Mouse (Mus musculus) heart, postnatal 14 days (tissue): ENCODE data around the gene Plin2. TPM values are rescaled to one million over a fixed set of nuclear protein-coding genes. Genes with fewer than 3 reads are reported as not detected.
"Not testable (repeated sequence)": the region's sequence is repeated elsewhere in the genome, so short reads cannot be mapped to it uniquely, and the experiment has no call there.

Experiments
- DNase-seq, 2 experiments: peaks; one replicate each; pipeline ENCODE4 v3.0.0; 2021 to 2022
- intact Hi-C: fragments of 180-260 bp; cut with DNase I; formaldehyde crosslinking; loops from one replicate; pipeline ENCODE4 v1.15.1; 2025
- total RNA-seq, 2 experiments: library from RNA; stranded (reverse); gene quantifications; 2 replicates each; pipeline ENCODE4 v1.2.3; 2021

Plin2 gene
- total RNA-seq, 2 experiments from 2014 or later: 112 to 113 TPM

- DNase-seq, intact Hi-C loops: not testable (repeated sequence)
Measured at GRCm38 (mm10) chr4:86648394-86648793, 21.5 kb downstream of the Plin2 start.

- intact Hi-C loops: not testable (repeated sequence)
Measured at GRCm38 (mm10) chr4:86637561-86637960, 32.3 kb downstream of the Plin2 start.

DNA sequence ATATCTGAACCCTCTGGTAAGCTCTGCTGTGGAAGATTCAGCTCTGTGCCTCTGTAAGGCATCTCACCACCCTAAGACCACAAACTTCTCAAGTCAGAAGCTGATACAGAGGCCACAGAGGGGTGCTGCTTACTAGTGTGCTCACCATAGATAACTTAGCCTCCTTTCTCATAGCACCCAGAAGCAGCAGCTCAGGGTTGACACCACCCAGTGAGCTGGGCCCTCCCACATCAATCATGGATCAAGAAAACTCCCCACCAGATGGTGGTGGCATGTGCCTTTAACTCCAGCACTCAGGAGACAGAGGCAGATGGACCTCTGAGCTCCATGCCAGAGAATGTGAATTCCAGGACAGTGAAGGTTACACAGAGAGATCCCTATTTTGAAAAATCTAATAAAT, 35.0 kb downstream of the Plin2 start:
- intact Hi-C loops, DNase-seq: not testable (repeated sequence)

More at GRCm38 (mm10) chr4:86637561-86637960, 32.3 kb downstream of the Plin2 start:
- DNase-seq: not testable (repeated sequence)

DNA sequence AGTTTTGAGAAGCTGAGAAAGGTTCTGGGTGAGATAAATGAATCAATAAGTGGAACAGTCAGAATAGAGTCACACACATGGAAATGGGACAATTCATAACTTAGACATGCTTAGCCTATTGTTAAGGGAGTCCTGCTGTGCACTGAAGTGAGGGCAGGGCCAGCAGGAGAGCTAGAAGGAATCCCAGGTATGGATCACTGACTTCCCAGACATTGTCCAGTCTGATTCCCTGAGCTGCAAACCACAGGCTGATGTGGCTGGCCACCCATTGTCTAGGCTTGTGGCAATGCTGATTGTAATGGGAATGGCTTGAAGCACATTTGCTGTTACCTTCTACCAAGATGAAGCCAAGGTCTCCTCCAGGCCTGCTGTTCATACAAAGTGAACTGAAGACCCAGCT, 35.5 kb downstream of the Plin2 start:
- DNase-seq, intact Hi-C loops: not testable (repeated sequence)

- DNase-seq, intact Hi-C loops: not testable (repeated sequence)
Measured at GRCm38 (mm10) chr4:86632556-86632955, 37.3 kb downstream of the Plin2 start.

DNA sequence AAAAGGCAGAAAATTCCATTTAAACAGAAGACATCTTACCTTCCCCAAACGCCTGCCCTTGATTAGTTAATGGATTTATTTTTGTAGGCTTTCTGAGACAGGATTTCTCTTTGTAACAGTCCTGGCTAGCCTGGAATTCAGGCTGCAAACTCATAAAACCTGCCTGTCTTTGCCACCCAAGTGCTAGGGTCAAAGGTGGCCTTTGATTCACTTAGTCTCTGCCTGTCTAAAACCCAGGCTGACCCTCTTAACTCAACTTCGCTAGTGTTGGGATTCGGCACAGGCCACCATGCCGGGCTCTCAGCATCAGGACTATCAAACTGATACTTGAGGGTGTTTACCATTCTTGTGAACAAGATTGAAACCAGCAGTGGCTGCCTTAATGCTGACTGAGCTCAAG, 38.0 kb downstream of the Plin2 start:
- no peak for DNase-seq

DNA sequence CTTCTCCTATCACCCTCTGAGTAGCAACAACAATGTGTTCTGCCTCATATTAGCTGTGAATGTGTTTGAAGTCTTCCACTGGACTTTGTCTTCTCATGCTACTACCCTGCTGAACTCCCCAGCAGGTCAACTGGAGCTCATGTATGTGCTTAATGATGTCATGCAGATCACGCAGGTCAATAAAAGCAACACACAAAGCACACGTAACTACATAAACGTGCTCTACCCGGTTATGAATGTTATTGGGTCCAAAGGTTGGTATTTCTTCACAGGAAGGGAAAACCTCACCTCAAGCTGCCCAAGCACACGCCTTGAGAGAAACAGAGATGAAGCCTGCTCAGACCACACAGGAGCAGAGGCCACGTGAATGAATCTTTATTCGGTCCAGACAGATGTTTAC, 43.4 kb downstream of the Plin2 start:
- intact Hi-C loops, DNase-seq: not testable (repeated sequence)

More for the DNA sequence above, 38.0 kb downstream of the Plin2 start:
- intact Hi-C loops: no loop called here

GRCm38 (mm10) chr4:86625463-86625862, 44.4 kb downstream of the Plin2 start:
- DNase-seq: no peak
- intact Hi-C loops: no loop called here

GRCm38 (mm10) chr4:86622532-86622931, 47.3 kb downstream of the Plin2 start:
- intact Hi-C loops: loop anchor here (2.0 kb wide), 1 partner anchor 74 kb away; no protein-coding TSS in a partner anchor
- not testable (repeated sequence) for DNase-seq

- intact Hi-C loops: loop anchor here (2.0 kb wide), 1 partner anchor 75 kb away; no protein-coding TSS in a partner anchor
- no peak for DNase-seq
Measured at GRCm38 (mm10) chr4:86622116-86622515, 47.7 kb downstream of the Plin2 start.

- DNase-seq: no peak
- intact Hi-C loops: no loop called here
Measured at GRCm38 (mm10) chr4:86620506-86620905, 49.4 kb downstream of the Plin2 start.

GRCm38 (mm10) chr4:86612289-86612620, 57.6 kb downstream of the Plin2 start:
- no peak for DNase-seq
- intact Hi-C loops: loop anchor here (2.0 kb wide), 1 partner anchor 85 kb away; no protein-coding TSS in a partner anchor

DNA sequence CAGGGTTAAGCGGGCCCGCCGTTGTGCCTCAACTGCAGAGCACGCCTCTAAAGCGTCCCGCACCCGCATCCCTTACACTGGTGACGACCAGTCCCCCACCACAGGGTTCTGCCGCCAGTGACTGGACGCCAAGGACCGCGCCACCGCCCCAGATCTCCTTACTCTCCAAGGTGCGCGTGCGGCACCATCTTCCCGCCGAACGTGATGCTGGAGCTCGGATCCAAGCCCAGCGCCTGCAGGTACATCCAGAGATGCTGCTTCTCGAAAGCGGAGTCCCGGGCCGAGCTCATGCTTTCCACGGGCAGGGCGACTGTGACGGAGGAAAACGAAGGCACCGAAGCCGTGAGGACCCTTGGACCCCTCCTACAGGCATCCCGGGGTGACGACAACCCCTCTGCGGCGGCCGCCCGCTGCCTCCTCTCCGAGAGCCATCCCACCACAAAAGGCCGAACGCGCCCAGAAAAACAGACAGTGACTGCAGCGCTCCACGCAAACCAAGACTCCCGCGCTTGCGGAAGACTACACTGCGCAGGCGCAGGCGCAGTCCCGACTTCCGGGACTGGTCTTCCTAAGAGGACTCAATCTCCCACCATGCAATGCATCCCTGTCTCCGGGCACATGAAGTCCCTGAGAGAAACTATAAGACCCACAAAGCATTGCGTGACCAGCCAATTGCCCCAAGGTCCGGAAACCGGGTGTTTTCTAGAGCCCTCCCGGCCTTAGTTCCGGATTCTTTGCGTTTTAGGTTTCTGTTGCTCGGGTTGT, 58.2 kb downstream of the Plin2 start, which contains the start of gene Haus6:
Gene Haus6 (minus strand): TSS at position 532 of the 765 bp plus-strand sequence.
- intact Hi-C loops: loop anchor here (2.0 kb wide), 1 partner anchor 85 kb away; no protein-coding TSS in a partner anchor
- DNase-seq: peak; percentile 91 to 92

Other genes starting within 250 kb of the Plin2 start
- gene Saxo1, start 111.7 kb downstream of the Plin2 start, total RNA-seq: not detected
- 10 to 100 TPM; 58.5 to 61.4 TPM for gene Rraga, start 94.4 kb downstream of the Plin2 start, total RNA-seq
- gene Haus6, start 58.0 kb downstream of the Plin2 start, total RNA-seq: 1 to 10 TPM; 6.1 to 7.5 TPM
- gene Dennd4c, start 78.5 kb upstream of the Plin2 start, total RNA-seq: 10 to 100 TPM; 29.4 to 40.9 TPM
- gene Rps6, start 187.4 kb upstream of the Plin2 start, total RNA-seq: 100 to 1,000 TPM; 454 to 481 TPM
- 10 to 100 TPM; 21.4 to 26.9 TPM for gene Acer2, start 204.3 kb upstream of the Plin2 start, total RNA-seq